Mouse (Mus musculus) cerebellum, adult 2 months (tissue): ENCODE measurements at regions not wholly inside any gene's neighbourhood (a gene's known extent, or its start where the extent isn't known, plus 50 kb on each side); places are given as distances from the start of the nearest gene placed in this dataset.

Experiments used
- DNase-seq, 2 experiments: peaks; one replicate each; pipeline ENCODE4 v3.0.0; 2021
- H3K27ac ChIP-seq: fragments of 200-500 bp; 2 replicates; pipeline ENCODE4 v1.5.1; 2012; ENCODE audit warnings: low read length, control low read depth, inconsistent platforms; ENCODE audit not compliant: insufficient read depth
- H3K27me3 ChIP-seq: fragments of 200-500 bp; 2 replicates; pipeline ENCODE4 v1.6.1; 2012; ENCODE audit warnings: inconsistent platforms, mild to moderate bottlenecking, low read length, moderate library complexity; ENCODE audit not compliant: control insufficient read depth, insufficient read depth
- H3K4me1 ChIP-seq: fragments of 200-500 bp; 2 replicates; pipeline ENCODE4 v1.6.1; 2011; ENCODE audit warnings: low read length; ENCODE audit not compliant: control insufficient read depth, insufficient read depth
- H3K4me3 ChIP-seq: fragments of 200-500 bp; replicated peaks from 2 replicates; pipeline ENCODE3; 2011; ENCODE audit warnings: mild to moderate bottlenecking, low read depth, low read length, control low read depth; ENCODE audit not compliant: insufficient read depth
- CTCF ChIP-seq: fragments of 200-500 bp; IDR thresholded peaks from 2 replicates; pipeline ENCODE4 v1.5.1; 2011; ENCODE audit warnings: low read depth, mild to moderate bottlenecking, control low read depth, low read length, moderate library complexity, borderline replicate concordance; ENCODE audit not compliant: insufficient read depth
- POLR2A ChIP-seq: fragments of 200-500 bp; IDR thresholded peaks from 2 replicates; pipeline ENCODE4 v1.6.1; 2011; ENCODE audit warnings: low read length, control low read depth, borderline replicate concordance; ENCODE audit not compliant: insufficient read depth
- WGBS: fragments of 180-500 bp; shearing (Covaris S2); methylation state at CpG from one replicate; pipeline ENCODE4 v1.1.7; 2018; 5-methylcytosine and 5-hydroxymethylcytosine counted together

GRCm38 (mm10) chrX:99552778-99553177 lies 81.7 kb upstream of the Pja1 start:
- Histone ChIP-seq H3K27me3 (no peaks in the 10 kb centered on the region), H3K4me3 (no peak overlapping the region), H3K27ac (no peak overlapping the region), H3K4me1 (no peaks in the 10 kb centered on the region)
- no peak for DNase-seq
- WGBS, result 98% methylated on average over 2 of the region's 2 CpGs
- TF ChIP-seq POLR2A, result no peak
- no peak for TF ChIP-seq CTCF

- H3K27ac ChIP-seq, result no peak overlapping the region
- WGBS, result 80% methylated on average over 7 of the region's 7 CpGs
Observed at GRCm38 (mm10) chrX:99550057-99550760, 79.1 kb upstream of the Pja1 start.

GRCm38 (mm10) chrX:99548284-99549019 lies 77.4 kb upstream of the Pja1 start:
- 55% methylated on average over 4 of the region's 4 CpGs for WGBS
- no peak for TF ChIP-seq POLR2A
- TF ChIP-seq CTCF, result no peak
- no peak for DNase-seq
- H3K27ac ChIP-seq, result no peak overlapping the region
- no peaks in the 10 kb centered on the region for H3K4me1 ChIP-seq
- no peaks in the 10 kb centered on the region for H3K27me3 ChIP-seq
- H3K4me3 ChIP-seq, result no peak overlapping the region

More at GRCm38 (mm10) chrX:99550057-99550760, 79.1 kb upstream of the Pja1 start:
- DNase-seq, result no peak
- H3K4me1 ChIP-seq, result no peaks in the 10 kb centered on the region
- H3K27me3 ChIP-seq, result no peaks in the 10 kb centered on the region
- TF ChIP-seq POLR2A (no peak), CTCF (no peak)
- H3K4me3 ChIP-seq, result no peak overlapping the region

GRCm38 (mm10) chrX:99544410-99544809 lies 73.3 kb upstream of the Pja1 start:
- WGBS, result 85% methylated on average over 4 of the region's 4 CpGs
- TF ChIP-seq POLR2A (no peak), CTCF (no peak)
- H3K4me3 ChIP-seq, result no peak overlapping the region

GRCm38 (mm10) chrX:99541916-99542315 lies 70.8 kb upstream of the Pja1 start:
- H3K27me3 ChIP-seq, result no peaks in the 10 kb centered on the region
- 0 out of 2 replicates have a peak, but pooled peaks cover 4% of the 10 kb centered on the region for H3K4me1 ChIP-seq
- 51% methylated on average over 3 of the region's 3 CpGs for WGBS
- H3K27ac ChIP-seq, result no peak overlapping the region
- DNase-seq, result no peak
- TF ChIP-seq CTCF (no peak), POLR2A (no peak)
- no peak overlapping the region for H3K4me3 ChIP-seq

More at GRCm38 (mm10) chrX:99544410-99544809, 73.3 kb upstream of the Pja1 start:
- Histone ChIP-seq H3K27me3 (no peaks in the 10 kb centered on the region), H3K4me1 (0 out of 2 replicates have a peak, but pooled peaks cover 4% of the 10 kb centered on the region), H3K27ac (no peak overlapping the region)
- DNase-seq, result no peak

- TF ChIP-seq POLR2A, result no peak
- no peak for TF ChIP-seq CTCF
- H3K27ac ChIP-seq, result no peak overlapping the region
- no peaks in the 10 kb centered on the region for H3K27me3 ChIP-seq
- no peak overlapping the region for H3K4me3 ChIP-seq
- no peak for DNase-seq
- H3K4me1 ChIP-seq, result 0 out of 2 replicates have a peak, but pooled peaks cover 4% of the 10 kb centered on the region
- 20% methylated on average over 6 of the region's 6 CpGs for WGBS
Observed at GRCm38 (mm10) chrX:99540087-99540576, 69.1 kb upstream of the Pja1 start.

- no peak for DNase-seq
- TF ChIP-seq CTCF (no peak), POLR2A (no peak)
- Histone ChIP-seq H3K27me3 (no peaks in the 10 kb centered on the region), H3K27ac (no peak overlapping the region), H3K4me3 (no peak overlapping the region), H3K4me1 (0 out of 2 replicates have a peak, but pooled peaks cover 4% of the 10 kb centered on the region)
- 63% methylated on average over 4 of the region's 4 CpGs for WGBS
Observed at GRCm38 (mm10) chrX:99539684-99540083, 68.6 kb upstream of the Pja1 start.
